Mouse (Mus musculus): ENCODE measurements at regions not wholly inside any gene's neighbourhood (a gene's known extent, or its start where the extent isn't known, plus 50 kb on each side); places are given as distances from the start of the nearest gene placed in this dataset.

- peak; percentile 53 for DNase-seq (ENCODE audit: low read depth, low spot score)
Observed at GRCm38 (mm10) chr1:183962486-183962885, 50.6 kb upstream of the Dusp10 start.

- DNase-seq (ENCODE audit: low read depth, low spot score): no peak
Observed at GRCm38 (mm10) chr1:183963286-183963685, 49.8 kb upstream of the Dusp10 start.
